Comparison of ENCODE assay signal across 11 mouse cellular contexts in genomic region chr5:51799371-51800035, GRCm38 (mm10).
A peak's percentile ranks its signal among the peaks of the same experiment; 100 is the strongest.
DNase-seq lines count a peak whose midpoint lies in the region; ATAC-seq and TF ChIP-seq lines count a peak whose summit lies in the region.
"Had no signal": no experiment of that assay in that cellular context is flagged by ENCODE, and none has a peak within 500 bp of the region (broad histone marks: within the 10 kb centered on the region; RNA-seq: fewer than 3 reads in every experiment).

No protein-coding gene starts in this region.

- no peaks in the 10 kb centered on the region for H3K9me3 ChIP-seq in lung, embryonic 16.5 days (ENCODE audit: control insufficient read depth, low read length)
- no peaks in the 10 kb centered on the region for H3K9me3 ChIP-seq in intestine, postnatal 0 days (ENCODE audit: control insufficient read depth)
- H3K9me3 ChIP-seq in stomach, embryonic 16.5 days (replicated peaks; ENCODE audit: control insufficient read depth, low read length) = no peaks in the 10 kb centered on the region
- H3K9me3 ChIP-seq in neural tube, embryonic 15.5 days (replicated peaks) = no peaks in the 10 kb centered on the region
- H3K9me3 ChIP-seq: embryonic facial prominence, embryonic 12.5 days had no signal

- DNase-seq in lung, postnatal 14 days = no peak
- peak; percentile 14 to 39 for DNase-seq in kidney, postnatal 36 days
- DNase-seq in embryo, embryonic 10 days (ENCODE audit: low spot score) = no peak
- no peak for DNase-seq in urinary bladder, postnatal 25 days (ENCODE audit: low spot score)
- DNase-seq: cerebellum, adult 11-12 months; gastrocnemius, adult 2 months had no signal

- H3K4me2 ChIP-seq in lung, embryonic 16.5 days (ENCODE audit: low read depth, low read length) = no peak overlapping the region
- no peak overlapping the region for H3K4me2 ChIP-seq in intestine, postnatal 0 days (replicated peaks; ENCODE audit: low read depth)
- no peak overlapping the region for H3K4me2 ChIP-seq in stomach, embryonic 16.5 days (ENCODE audit: low read depth, low read length)
- no peak overlapping the region for H3K4me2 ChIP-seq in neural tube, embryonic 15.5 days
- H3K4me2 ChIP-seq: embryonic facial prominence, embryonic 12.5 days had no signal

- H3K4me3 ChIP-seq in lung, embryonic 16.5 days (ENCODE audit: low read length) = no peak overlapping the region
- H3K4me3 ChIP-seq in intestine, postnatal 0 days (ENCODE audit: low read depth, low read length) = no peak overlapping the region
- H3K4me3 ChIP-seq in stomach, embryonic 16.5 days (replicated peaks; ENCODE audit: low read length) = no peak overlapping the region
- no peak overlapping the region for H3K4me3 ChIP-seq in neural tube, embryonic 15.5 days (replicated peaks)
- H3K4me3 ChIP-seq: embryonic facial prominence, embryonic 12.5 days; gastrocnemius, adult 2 months had no signal

- H3K9ac ChIP-seq in lung, embryonic 16.5 days (ENCODE audit: low read length) = no peak overlapping the region
- no peak overlapping the region for H3K9ac ChIP-seq in intestine, postnatal 0 days (ENCODE audit: low read depth, low read length)
- no peak overlapping the region for H3K9ac ChIP-seq in stomach, embryonic 16.5 days (ENCODE audit: low read length)
- H3K9ac ChIP-seq in neural tube, embryonic 15.5 days (replicated peaks) = no peak overlapping the region
- H3K9ac ChIP-seq: embryonic facial prominence, embryonic 12.5 days had no signal

- no peak overlapping the region for H3K27ac ChIP-seq in lung, embryonic 16.5 days (ENCODE audit: low read length)
- no peak overlapping the region for H3K27ac ChIP-seq in intestine, postnatal 0 days (ENCODE audit: low read depth, low read length)
- H3K27ac ChIP-seq in stomach, embryonic 16.5 days (ENCODE audit: low read length) = no peak overlapping the region
- H3K27ac ChIP-seq in neural tube, embryonic 15.5 days (replicated peaks) = no peak overlapping the region
- H3K27ac ChIP-seq: embryonic facial prominence, embryonic 12.5 days; gastrocnemius, adult 2 months had no signal

- WGBS in lung, embryonic 16.5 days = 41% methylated on average over 6 of the region's 6 CpGs
- WGBS in intestine, postnatal 0 days = 56% methylated on average over 6 of the region's 6 CpGs
- 47% methylated on average over 6 of the region's 6 CpGs for WGBS in stomach, embryonic 16.5 days
- WGBS in neural tube, embryonic 15.5 days = 85% methylated on average over 6 of the region's 6 CpGs

- ATAC-seq in lung, embryonic 16.5 days (ENCODE audit: low read depth) = peak; percentile 54; the same call in 1 of the 2 replicates
- ATAC-seq in intestine, postnatal 0 days = peak; percentile 38; the same call in 1 of the 2 replicates
- peak; percentile 82; the same call in 1 of the 2 replicates for ATAC-seq in stomach, embryonic 16.5 days (ENCODE audit: insufficient read depth, low FRiP score)
- no peak for ATAC-seq in neural tube, embryonic 15.5 days (ENCODE audit: low FRiP score)

- no peaks in the 10 kb centered on the region for H3K36me3 ChIP-seq in lung, embryonic 16.5 days (ENCODE audit: control insufficient read depth, insufficient read depth, low read length)
- H3K36me3 ChIP-seq in intestine, postnatal 0 days (ENCODE audit: control insufficient read depth, insufficient read depth) = no peaks in the 10 kb centered on the region
- no peaks in the 10 kb centered on the region for H3K36me3 ChIP-seq in stomach, embryonic 16.5 days (ENCODE audit: control insufficient read depth, insufficient read depth, low read length)
- H3K36me3 ChIP-seq in neural tube, embryonic 15.5 days = no peaks in the 10 kb centered on the region
- H3K36me3 ChIP-seq: embryonic facial prominence, embryonic 12.5 days had no signal

- H3K27me3 ChIP-seq in lung, embryonic 16.5 days (ENCODE audit: control insufficient read depth, insufficient read depth, low read depth, low read length) = no peaks in the 10 kb centered on the region
- no peaks in the 10 kb centered on the region for H3K27me3 ChIP-seq in intestine, postnatal 0 days (replicated peaks; ENCODE audit: control insufficient read depth, insufficient read depth, low read length)
- no peaks in the 10 kb centered on the region for H3K27me3 ChIP-seq in stomach, embryonic 16.5 days (ENCODE audit: control insufficient read depth, insufficient read depth, low read length)
- no peaks in the 10 kb centered on the region for H3K27me3 ChIP-seq in neural tube, embryonic 15.5 days (replicated peaks)
- H3K27me3 ChIP-seq: embryonic facial prominence, embryonic 12.5 days had no signal

- no peaks in the 10 kb centered on the region for H3K4me1 ChIP-seq in lung, embryonic 16.5 days (replicated peaks; ENCODE audit: control insufficient read depth, insufficient read depth, low read length)
- H3K4me1 ChIP-seq in intestine, postnatal 0 days (replicated peaks; ENCODE audit: control insufficient read depth, insufficient read depth, low read length) = no peaks in the 10 kb centered on the region
- H3K4me1 ChIP-seq in stomach, embryonic 16.5 days (ENCODE audit: control insufficient read depth, insufficient read depth, low read length) = 0 out of 2 replicates have a peak, but pooled peaks cover 3% of the 10 kb centered on the region
- no peaks in the 10 kb centered on the region for H3K4me1 ChIP-seq in neural tube, embryonic 15.5 days
- H3K4me1 ChIP-seq: embryonic facial prominence, embryonic 12.5 days had no signal

- TF ChIP-seq CTCF in intestine, postnatal 0 days (IDR thresholded peaks at IDR 0.05; ENCODE audit: low read depth) = no peak

Comparison
In these comparisons a context has a peak if more than half of its experiments do, and no peak if none do; other contexts are left out.
1. DNase-seq: peak in kidney, postnatal 36 days (2 of 2); none in lung, postnatal 14 days (single experiment), embryo, embryonic 10 days (single experiment) and urinary bladder, postnatal 25 days (single experiment).